Mouse (Mus musculus) kidney, embryonic 15.5 days (tissue): Measurements from ENCODE around the gene Slc46a3. TPM values are rescaled to one million over a fixed set of nuclear protein-coding genes. Genes with fewer than 3 reads are reported as not detected.
A peak's percentile ranks its signal among the peaks of the same experiment; 100 is the strongest.
"Not testable (repeated sequence)": the region's sequence is repeated elsewhere in the genome, so short reads cannot be mapped to it uniquely, and the experiment has no call there.

ENCODE experiments used
- ATAC-seq: fragments of 200-750 bp; cut with Nextera tagmentation; replicated peaks from 2 replicates; pipeline ENCODE4 v1.8.0; 2017; ENCODE audit warnings: moderate TSS enrichment; ENCODE audit not compliant: low FRiP score
- H3K27ac ChIP-seq: fragments of 300-500 bp; sonication (generic); 2 replicates; pipeline ENCODE4 v1.5.1; 2015; ENCODE audit warnings: mild to moderate bottlenecking, inconsistent platforms
- H3K27me3 ChIP-seq: fragments of 300-500 bp; sonication (generic); 2 replicates; pipeline ENCODE4 v1.6.1; 2015; ENCODE audit warnings: inconsistent platforms
- H3K36me3 ChIP-seq: fragments of 300-500 bp; sonication (generic); 2 replicates; pipeline ENCODE4 v1.6.1; 2015; ENCODE audit warnings: inconsistent platforms
- H3K4me1 ChIP-seq: fragments of 300-500 bp; sonication (generic); 2 replicates; pipeline ENCODE4 v1.6.1; 2015; ENCODE audit warnings: inconsistent platforms
- H3K4me2 ChIP-seq: fragments of 300-500 bp; sonication (generic); 2 replicates; pipeline ENCODE4 v1.6.1; 2015; ENCODE audit warnings: moderate library complexity, mild to moderate bottlenecking, inconsistent platforms
- H3K4me3 ChIP-seq: fragments of 300-500 bp; sonication (generic); replicated peaks from 2 replicates; pipeline ENCODE4 v1.5.1; 2015; ENCODE audit warnings: mild to moderate bottlenecking, inconsistent platforms
- H3K9ac ChIP-seq: fragments of 300-500 bp; sonication (generic); 2 replicates; pipeline ENCODE4 v1.6.1; 2015; ENCODE audit warnings: mild to moderate bottlenecking, inconsistent platforms
- H3K9me3 ChIP-seq: fragments of 300-500 bp; sonication (generic); replicated peaks from 2 replicates; pipeline ENCODE4 v1.6.1; 2016; ENCODE audit warnings: inconsistent platforms
- WGBS: fragments of 180-500 bp; shearing (Covaris S2); methylation state at CpG from one replicate; pipeline ENCODE4 v1.1.7; 2015; ENCODE audit warnings: mixed read lengths; 5-methylcytosine and 5-hydroxymethylcytosine counted together
- polyA plus RNA-seq: library from polyadenylated mRNA; unstranded; fragments of >200 nt; fragmentation: Nextera tagmentation; extraction: Ambion mirVana; gene quantifications from 2 replicates; pipeline ENCODE4 v1.2.1, GENCODE M21; 2015

Slc46a3 gene
- polyA plus RNA-seq, 1 experiment from 2014 or later = 2.3 TPM

DNA sequence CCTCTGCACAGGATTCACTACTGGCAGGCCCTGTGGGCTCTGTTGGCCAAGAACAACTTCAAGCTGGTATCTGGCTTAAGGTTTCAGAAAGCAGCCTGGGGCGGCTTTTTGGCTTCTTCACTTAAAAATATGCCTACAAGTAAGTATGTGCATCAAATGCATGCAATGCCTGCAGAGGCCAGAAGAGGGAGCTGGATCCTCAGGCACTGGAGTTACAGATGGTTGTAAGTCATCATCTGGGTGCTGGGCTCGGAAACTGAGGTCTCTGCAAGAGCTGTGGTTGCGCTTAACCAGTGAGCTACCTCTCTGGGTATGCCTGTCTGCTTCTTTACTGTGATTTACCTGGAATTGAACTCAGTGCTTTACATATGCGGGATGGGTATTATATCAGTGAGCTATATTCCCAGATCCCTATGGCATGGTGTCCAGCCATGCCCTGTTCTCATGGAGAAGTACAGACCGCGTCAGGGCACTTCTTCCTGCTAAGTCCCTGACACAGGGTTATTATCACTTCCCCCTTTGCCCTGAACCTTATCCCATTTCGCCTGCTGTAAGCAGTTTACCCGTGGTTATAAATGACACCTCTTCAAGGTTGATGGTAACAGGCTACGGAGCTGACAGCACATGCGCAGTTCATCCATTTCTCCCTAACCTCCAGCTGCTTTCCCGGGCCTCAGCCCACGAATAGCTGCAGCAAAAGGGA lies 16.3 kb upstream of the Slc46a3 start:
- Histone ChIP-seq H3K4me1 (peaks cover 17% of the 10 kb centered on the region), H3K9me3 (no peaks in the 10 kb centered on the region), H3K27ac (no peak overlapping the region), H3K9ac (no peak overlapping the region), H3K27me3 (peaks cover 2% of the 10 kb centered on the region; the same call in 1 of the 2 replicates), H3K4me3 (no peak overlapping the region), H3K36me3 (no peaks in the 10 kb centered on the region), H3K4me2 (no peak overlapping the region)
- 77% methylated on average over 12 of the region's 12 CpGs for WGBS
- ATAC-seq = no peak

GRCm38 (mm10) chr5:147907851-147908250 lies 13.2 kb upstream of the Slc46a3 start:
- Histone ChIP-seq H3K4me3 (no peak overlapping the region), H3K36me3 (no peaks in the 10 kb centered on the region), H3K4me1 (peaks cover under 1% of the 10 kb centered on the region; the same call in 1 of the 2 replicates), H3K27me3 (peaks cover 2% of the 10 kb centered on the region; the same call in 1 of the 2 replicates), H3K9ac (no peak overlapping the region), H3K27ac (no peak overlapping the region), H3K9me3 (no peaks in the 10 kb centered on the region), H3K4me2 (no peak overlapping the region)
- ATAC-seq = no peak
- WGBS = 57% methylated on average over 8 of the region's 8 CpGs

DNA sequence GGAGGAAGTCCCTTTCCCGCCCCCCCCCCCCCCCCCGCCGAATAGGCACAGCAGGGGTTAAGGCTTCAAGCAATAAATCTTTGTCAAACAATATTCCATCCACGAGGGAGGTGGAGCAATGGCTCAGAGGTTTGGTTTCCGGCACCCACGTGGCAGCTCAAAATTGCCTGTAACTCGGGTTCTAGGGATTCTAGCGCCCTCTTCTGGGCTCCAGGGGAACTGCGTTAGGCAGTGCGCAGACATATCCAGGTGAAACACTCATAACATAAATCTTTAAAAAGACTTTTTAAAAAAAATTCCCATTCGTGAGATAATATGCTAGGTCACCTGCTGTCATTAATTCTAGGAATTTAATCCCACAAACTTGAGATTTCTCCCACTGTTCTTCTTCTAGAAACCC lies 12.5 kb upstream of the Slc46a3 start:
- Histone ChIP-seq H3K4me3 (no peak overlapping the region), H3K27me3 (peaks cover 2% of the 10 kb centered on the region; the same call in 1 of the 2 replicates), H3K9ac (no peak overlapping the region), H3K9me3 (no peaks in the 10 kb centered on the region), H3K36me3 (no peaks in the 10 kb centered on the region), H3K4me2 (no peak overlapping the region), H3K4me1 (no peaks in the 10 kb centered on the region), H3K27ac (no peak overlapping the region)
- WGBS = 53% methylated on average over 11 of the region's 11 CpGs
- ATAC-seq = no peak

DNA sequence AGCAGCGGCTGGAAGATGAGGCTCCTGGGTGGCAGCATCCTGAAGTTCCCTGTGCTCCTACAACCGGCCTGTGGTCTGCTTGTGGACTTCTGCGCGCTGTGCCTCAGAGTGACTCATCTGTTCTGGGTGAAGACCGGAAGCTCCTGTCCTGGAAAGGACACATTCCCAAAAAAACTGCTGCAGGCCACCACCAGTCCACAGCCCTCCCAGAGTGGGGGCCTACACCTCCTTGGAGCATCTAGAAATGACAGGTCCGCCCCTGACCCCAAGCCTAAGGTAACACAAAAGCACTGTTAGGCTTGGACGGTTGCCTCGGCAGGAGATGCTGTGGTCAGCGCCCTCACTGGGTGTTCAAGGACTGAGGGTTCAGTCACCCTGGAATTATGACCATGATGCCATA lies 8.6 kb upstream of the Slc46a3 start:
- Histone ChIP-seq H3K4me1 (no peaks in the 10 kb centered on the region), H3K9me3 (no peaks in the 10 kb centered on the region), H3K4me3 (no peak overlapping the region), H3K36me3 (no peaks in the 10 kb centered on the region), H3K27ac (no peak overlapping the region), H3K9ac (no peak overlapping the region), H3K27me3 (no peaks in the 10 kb centered on the region), H3K4me2 (no peak overlapping the region)
- WGBS = 85% methylated on average over 9 of the region's 9 CpGs
- ATAC-seq = no peak

DNA sequence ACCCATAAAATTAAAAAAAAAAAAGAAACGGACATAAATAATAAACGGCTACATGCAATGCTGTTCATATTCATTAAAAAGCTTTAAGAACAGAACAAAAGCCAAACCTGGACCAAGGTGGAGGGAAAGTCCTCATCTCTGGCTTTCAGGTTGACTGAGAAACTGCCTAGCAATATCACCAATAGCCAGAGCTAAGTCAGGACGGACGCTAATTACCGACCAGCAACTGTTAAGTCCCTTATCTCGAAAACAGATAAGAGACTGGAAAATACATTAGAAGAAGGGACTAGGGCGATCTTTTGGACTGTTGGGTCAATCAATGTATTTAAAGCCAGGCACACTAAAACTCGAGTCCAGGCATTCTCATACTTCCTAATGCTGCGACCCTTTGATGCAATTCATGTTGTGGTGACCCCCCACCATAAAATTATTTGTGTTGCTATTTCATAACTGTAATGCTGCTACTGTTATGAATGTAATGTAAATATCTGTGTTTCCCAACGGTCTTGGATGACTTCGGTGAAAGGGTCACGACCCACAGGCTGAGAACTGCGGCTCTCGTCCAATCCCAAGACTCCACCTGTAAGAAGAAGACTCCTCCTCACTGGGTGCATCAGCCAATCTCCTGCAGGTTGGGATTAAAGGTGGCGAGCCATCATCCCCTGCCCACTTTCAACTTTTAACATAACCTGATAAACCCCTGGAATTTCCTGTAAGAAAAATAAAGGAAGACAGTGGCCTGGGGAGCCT lies 7.6 kb upstream of the Slc46a3 start:
- no peak for ATAC-seq
- no peaks in the 10 kb centered on the region for H3K9me3 ChIP-seq
- no peak overlapping the region for H3K4me2 ChIP-seq
- H3K27ac ChIP-seq = no peak overlapping the region
- 85% methylated on average over 15 of the region's 15 CpGs for WGBS
- no peak overlapping the region for H3K4me3 ChIP-seq
- H3K27me3 ChIP-seq = no peaks in the 10 kb centered on the region
- no peak overlapping the region for H3K9ac ChIP-seq
- no peaks in the 10 kb centered on the region for H3K36me3 ChIP-seq
- H3K4me1 ChIP-seq = no peaks in the 10 kb centered on the region

DNA sequence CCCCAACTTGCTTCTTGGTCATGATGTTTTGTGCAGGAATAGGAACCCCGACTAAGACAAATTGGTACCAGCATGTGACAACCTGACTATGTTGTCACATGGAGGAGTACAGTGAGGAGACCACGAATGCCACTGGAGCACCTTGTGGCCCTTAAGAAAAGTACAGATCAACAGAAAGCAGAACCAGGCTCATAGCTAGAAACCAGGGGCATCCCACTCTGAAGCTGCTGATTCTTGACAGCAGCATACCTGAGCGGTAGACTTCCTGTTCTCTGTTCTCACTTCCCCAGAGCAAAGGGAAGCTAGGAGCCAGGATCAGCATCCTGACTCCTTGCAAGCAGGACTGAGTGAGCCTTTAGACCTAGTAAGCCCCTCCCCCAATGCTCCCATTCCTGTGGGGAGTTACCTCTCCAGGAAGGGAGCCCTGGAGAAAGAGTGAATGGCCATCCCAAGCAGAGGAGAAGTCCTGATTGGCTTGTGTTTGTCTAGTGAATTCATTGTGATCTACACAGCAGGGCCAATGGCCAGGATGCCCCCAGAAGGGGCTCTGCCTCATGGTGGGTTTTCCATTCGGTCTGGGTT lies 4.4 kb upstream of the Slc46a3 start:
- ATAC-seq = no peak
- H3K4me1 ChIP-seq = peaks cover 10% of the 10 kb centered on the region
- H3K4me3 ChIP-seq = no peak overlapping the region
- peaks cover 14% of the 10 kb centered on the region for H3K27me3 ChIP-seq
- H3K9me3 ChIP-seq = no peaks in the 10 kb centered on the region
- H3K27ac ChIP-seq = no peak overlapping the region
- H3K9ac ChIP-seq = no peak overlapping the region
- no peak overlapping the region for H3K4me2 ChIP-seq
- 71% methylated on average over 4 of the region's 4 CpGs for WGBS
- H3K36me3 ChIP-seq = no peaks in the 10 kb centered on the region

DNA sequence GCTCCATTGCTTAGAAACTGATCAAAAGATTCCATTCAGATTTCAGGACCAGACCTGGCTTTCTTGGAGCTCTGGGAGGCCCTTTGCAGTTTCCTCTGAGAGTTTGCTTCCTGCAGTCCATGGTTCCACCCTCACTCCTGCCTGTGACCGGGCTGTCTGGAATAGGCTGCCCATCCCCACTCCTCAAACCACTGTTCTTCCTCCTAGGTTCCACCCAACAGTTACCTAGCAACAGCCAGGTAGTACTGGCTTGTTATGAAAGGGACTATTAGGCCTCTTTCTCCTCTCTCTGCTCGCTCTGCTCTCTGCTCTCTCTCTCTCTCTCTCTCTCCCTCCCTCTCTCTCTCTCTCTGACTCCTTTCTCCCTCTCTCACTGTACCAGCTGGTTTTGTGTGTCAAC lies 3.6 kb upstream of the Slc46a3 start:
- Histone ChIP-seq H3K27ac (no peak overlapping the region), H3K4me1 (peaks cover 16% of the 10 kb centered on the region), H3K9ac (no peak overlapping the region), H3K4me2 (no peak overlapping the region), H3K36me3 (no peaks in the 10 kb centered on the region), H3K27me3 (peaks cover 21% of the 10 kb centered on the region), H3K9me3 (no peaks in the 10 kb centered on the region), H3K4me3 (no peak overlapping the region)
- no peak for ATAC-seq
- WGBS = 71% methylated on average over 2 of the region's 2 CpGs

GRCm38 (mm10) chr5:147896501-147896900 lies 1.9 kb upstream of the Slc46a3 start:
- 73% methylated on average over 4 of the region's 4 CpGs for WGBS
- H3K27me3 ChIP-seq = peaks cover 30% of the 10 kb centered on the region
- not testable (repeated sequence) for H3K9ac ChIP-seq, H3K27ac ChIP-seq, H3K4me3 ChIP-seq, H3K9me3 ChIP-seq, H3K4me2 ChIP-seq, H3K36me3 ChIP-seq, ATAC-seq
- peaks cover 18% of the 10 kb centered on the region for H3K4me1 ChIP-seq

GRCm38 (mm10) chr5:147895436-147896198 lies 1.0 kb upstream of the Slc46a3 start:
- Histone ChIP-seq H3K36me3 (no peaks in the 10 kb centered on the region), H3K9ac (no peak overlapping the region), H3K4me2 (peak overlapping the region; percentile 94), H3K27me3 (peaks cover 30% of the 10 kb centered on the region), H3K9me3 (no peaks in the 10 kb centered on the region), H3K4me1 (peaks cover 18% of the 10 kb centered on the region), H3K4me3 (peak overlapping the region; percentile 66), H3K27ac (no peak overlapping the region)
- ATAC-seq = no peak
- WGBS = 22% methylated on average over 16 of the region's 16 CpGs

DNA sequence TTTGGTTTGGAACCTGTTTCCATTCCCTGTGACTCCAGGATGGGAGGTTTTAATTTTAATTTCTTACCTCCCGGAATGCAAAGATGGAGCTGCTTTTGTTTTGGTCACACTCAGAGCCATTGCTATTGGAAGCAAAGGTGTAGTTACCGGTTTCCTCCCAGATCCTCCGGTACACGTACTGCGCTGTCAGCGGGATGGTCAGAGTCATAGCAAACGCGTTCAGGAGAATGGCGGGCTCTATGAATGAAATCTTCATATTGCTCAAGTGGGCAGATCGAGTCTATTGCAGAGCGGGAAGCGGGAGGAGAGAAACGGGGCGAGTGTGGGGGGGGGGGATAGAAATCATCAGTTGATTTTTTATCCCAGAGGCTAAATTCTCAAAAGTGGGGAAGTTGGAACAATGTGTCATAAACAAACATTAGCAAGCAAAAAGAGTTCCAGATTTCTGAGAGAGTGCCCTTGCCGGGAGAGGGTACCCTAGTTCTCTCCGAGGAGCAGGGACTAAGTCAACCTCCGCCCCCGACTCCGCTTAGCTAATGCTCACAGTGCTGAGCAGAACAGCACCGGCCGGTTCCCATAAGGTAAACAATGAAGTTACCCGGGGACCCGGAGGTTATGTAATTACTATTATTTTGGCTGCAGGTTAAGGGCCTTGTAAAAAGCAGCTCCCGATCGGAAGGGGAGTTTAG lies 705 bp downstream of the Slc46a3 start:
- Histone ChIP-seq H3K4me3 (peak overlapping the region; percentile 66), H3K9ac (peak overlapping the region; percentile 45), H3K36me3 (no peaks in the 10 kb centered on the region), H3K27me3 (peaks cover 30% of the 10 kb centered on the region), H3K4me1 (peaks cover 18% of the 10 kb centered on the region), H3K4me2 (peak overlapping the region; percentile 94), H3K9me3 (no peaks in the 10 kb centered on the region), H3K27ac (no peak overlapping the region)
- peak; percentile 54; the same call in 1 of the 2 replicates for ATAC-seq
- WGBS = 3% methylated on average over 25 of the region's 25 CpGs

DNA sequence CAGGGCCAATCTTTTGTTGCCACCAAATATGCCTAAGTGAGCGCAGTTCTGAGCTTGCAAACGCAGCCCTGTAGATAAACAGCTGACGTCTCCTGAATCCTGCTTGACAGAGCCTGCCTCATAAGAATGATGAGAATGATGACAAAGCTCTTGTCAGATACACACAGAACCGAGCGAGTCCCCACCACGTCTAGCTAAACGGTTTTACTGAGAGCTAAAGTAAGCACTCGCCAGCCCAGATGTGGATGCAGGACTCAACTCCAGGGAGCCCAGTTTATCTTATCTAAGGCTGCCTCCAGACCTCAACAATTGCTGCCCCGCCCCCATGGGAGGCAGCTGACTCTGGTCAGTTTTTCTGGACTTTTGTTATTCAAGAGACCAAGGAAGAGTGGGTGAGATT lies 1.5 kb downstream of the Slc46a3 start:
- no peak for ATAC-seq
- H3K9me3 ChIP-seq = no peaks in the 10 kb centered on the region

More for the DNA sequence above, 1.5 kb downstream of the Slc46a3 start:
- Histone ChIP-seq H3K36me3 (no peaks in the 10 kb centered on the region), H3K4me1 (peaks cover 18% of the 10 kb centered on the region), H3K4me3 (no peak overlapping the region), H3K4me2 (no peak overlapping the region; the same call in 1 of the 2 replicates), H3K27me3 (peaks cover 30% of the 10 kb centered on the region), H3K27ac (no peak overlapping the region), H3K9ac (no peak overlapping the region)
- WGBS = 27% methylated on average over 9 of the region's 9 CpGs
